Mouse (Mus musculus) heart, postnatal 0 days (tissue): Measurements from ENCODE around the gene Vsir.

Experiments
- CTCF ChIP-seq: IDR thresholded peaks from 2 replicates; pipeline ENCODE4 v1.5.1; 2016; ENCODE audit warnings: antibody characterized with exemption, control low read depth, low read depth
- EP300 ChIP-seq: IDR thresholded peaks from 2 replicates; pipeline ENCODE4 v1.6.1; 2016; ENCODE audit warnings: antibody characterized with exemption, low read depth

GRCm38 (mm10) chr10:60350805-60351167, 4.1 kb downstream of the Vsir start:
- no peak for TF ChIP-seq CTCF
- TF ChIP-seq EP300: no peak
